Mouse (Mus musculus) cerebellum, adult 11-12 months (tissue): ENCODE results near the gene Sult6b1.

ENCODE experiments used
- DNase-seq: peaks from one replicate; pipeline ENCODE4 v3.0.0; 2022

Gene Sult6b1

GRCm38 (mm10) chr17:78883291-78883690 is 23.5 kb downstream of the Sult6b1 start:
- no peak for DNase-seq

DNA sequence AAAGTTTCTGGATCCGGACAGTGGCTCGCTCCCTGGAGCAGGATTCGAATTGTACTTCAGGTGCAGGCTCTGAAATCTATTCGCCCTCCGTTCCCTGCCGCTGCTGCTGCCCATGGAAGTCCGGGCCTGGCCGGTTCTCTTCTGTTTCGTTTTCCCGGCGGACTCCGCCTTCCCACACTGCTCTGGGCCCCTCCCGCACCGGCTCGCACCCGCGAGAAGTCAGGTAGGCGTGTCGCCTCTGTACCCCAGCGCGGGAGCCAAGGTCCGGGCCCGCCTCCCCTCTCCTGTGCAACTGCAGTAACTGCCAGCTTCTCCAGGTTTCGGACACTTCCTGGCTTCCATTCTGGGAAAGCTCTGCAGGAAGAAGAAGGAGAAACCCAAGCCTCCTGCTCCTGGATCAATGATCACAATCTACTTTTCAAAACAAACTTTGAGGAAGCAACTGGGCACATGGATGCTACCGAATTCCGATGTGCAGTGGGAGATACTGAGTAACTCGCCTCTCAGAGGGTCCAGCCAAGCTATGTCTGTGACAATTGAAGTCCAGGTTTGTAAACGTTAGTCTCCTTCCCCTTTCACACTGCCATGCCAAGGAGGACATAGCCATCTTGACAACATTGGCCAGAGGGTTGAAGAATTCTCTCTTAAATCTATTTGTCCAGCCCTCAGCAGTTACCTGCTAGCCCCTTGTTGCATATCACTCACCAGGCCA is 24.2 kb downstream of the Sult6b1 start, which contains the start of gene Eif2ak2:
Gene Eif2ak2 (minus strand): TSS at position 173 of the 712 bp plus-strand sequence.
- peak; percentile 52 for DNase-seq

DNA sequence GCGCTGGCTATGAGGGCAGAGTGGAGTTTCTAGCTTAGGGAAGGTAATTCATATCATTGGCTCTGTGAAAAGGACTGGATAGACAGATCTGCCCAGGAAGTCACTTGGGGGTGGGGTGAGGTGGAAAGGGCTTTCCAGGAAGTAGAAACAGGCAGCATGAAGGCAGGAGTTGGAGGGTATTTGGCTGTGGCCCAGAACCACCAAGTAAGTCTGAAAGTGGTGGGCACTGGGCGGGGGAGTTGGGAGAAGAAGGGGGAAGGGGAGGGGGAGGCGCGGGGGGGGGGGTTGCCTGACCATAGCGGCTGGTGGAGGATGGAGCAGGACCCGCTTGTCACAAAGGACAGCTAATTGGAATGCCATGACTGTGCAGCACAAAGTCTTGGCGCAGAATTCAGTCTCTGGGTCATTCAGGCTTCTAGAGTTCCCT is 24.9 kb downstream of the Sult6b1 start:
- no peak for DNase-seq

DNA sequence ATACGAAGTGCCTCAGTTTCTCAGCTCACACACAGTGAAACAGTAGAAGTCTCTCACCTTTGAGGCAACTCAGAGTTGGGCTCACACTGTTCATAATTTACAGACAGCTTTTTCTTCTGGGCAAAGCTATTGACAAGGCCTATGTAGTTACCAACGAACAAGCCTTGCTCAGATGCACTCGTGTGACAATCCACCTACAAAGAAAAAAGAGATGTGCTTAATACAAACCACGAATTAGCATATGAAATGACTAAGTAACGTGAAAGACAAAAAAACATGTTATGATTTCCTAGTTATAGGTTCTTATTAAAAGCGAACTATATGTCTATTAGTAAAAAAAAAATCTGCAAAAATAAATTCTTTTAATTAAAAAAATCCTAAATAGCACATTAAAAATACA is 32.9 kb downstream of the Sult6b1 start:
- DNase-seq = no peak

- no peak for DNase-seq
These were observed 50.5 kb downstream of the Sult6b1 start for GRCm38 (mm10) chr17:78856243-78856642.

DNA sequence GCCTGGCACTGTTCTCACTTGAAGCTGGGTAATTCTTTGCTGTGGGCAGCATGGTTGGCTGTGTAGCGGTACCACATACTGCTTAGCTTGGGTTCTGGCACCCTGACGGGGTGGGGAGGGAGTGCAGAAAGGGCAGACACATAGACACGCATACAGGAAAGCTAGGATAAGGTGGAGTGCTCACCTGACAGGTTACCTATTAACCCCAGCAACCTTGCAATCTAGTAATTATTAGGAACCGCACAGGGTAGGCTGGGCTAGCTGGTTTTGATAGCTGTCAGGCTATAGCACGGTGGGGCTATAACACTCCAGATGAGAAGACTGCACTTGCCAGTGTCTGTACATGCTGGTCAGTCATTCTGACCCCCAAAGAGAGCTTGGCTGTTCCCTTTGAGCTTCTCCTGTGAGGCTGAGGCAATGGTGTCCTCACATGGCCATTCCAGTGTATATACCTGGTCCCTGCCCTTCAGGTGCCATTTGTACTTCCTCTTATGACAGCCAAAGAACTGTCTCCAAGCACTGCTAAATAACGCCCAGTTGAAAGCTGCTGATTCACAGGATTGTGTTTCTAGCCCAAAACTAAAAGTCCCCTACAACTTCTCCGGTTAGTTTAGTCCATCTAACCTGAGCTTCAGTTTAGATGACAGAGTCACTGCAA is 64.4 kb downstream of the Sult6b1 start:
- no peak for DNase-seq

DNA sequence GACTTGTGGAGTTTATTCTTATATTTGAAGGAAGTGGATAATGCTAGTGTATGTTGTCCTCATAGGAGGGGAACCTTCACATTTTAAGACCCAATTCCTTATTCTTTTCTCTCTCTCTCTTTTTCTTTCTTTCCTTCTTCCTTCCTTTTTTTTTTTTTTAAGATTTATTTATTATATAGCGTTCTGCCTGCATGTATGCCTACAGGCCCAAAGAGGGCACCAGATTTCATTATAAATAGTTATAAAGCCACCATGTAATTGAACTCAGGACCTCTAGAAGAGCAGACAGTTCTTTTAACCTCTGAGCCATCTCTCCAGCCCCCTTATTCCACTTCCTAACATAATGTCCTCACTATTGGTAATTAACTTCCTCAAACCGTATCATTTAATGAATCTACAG is 70.7 kb downstream of the Sult6b1 start:
- no peak for DNase-seq

- DNase-seq = peak; percentile 98
These were observed 71.6 kb downstream of the Sult6b1 start, which contains the start of the genes Heatr5b and Gpatch11 for GRCm38 (mm10) chr17:78834856-78835835. TSS of gene Heatr5b (minus strand) at chr17:78835364. TSS of gene Gpatch11 (plus strand) at chr17:78835567.
